18 mouse cellular contexts compared by ENCODE assay signal in genomic region chr9:105302230-105302629, GRCm38 (mm10).
DNase-seq lines count a peak whose midpoint lies in the region.
"Had no signal": no experiment of that assay in that cellular context is flagged by ENCODE, and none has a peak within 500 bp of the region (broad histone marks: within the 10 kb centered on the region; RNA-seq: fewer than 3 reads in every experiment).

No protein-coding gene starts in this region.

- intact Hi-C loops in left cerebral cortex, postnatal 36 days (cut with DNase I), result no loop called here
- intact Hi-C loops in left cerebral cortex, postnatal 10 days (cut with DNase I), result no loop called here

- DNase-seq in cerebellum, postnatal 10 days, result peak; percentile 7 to 12
- DNase-seq in cerebellum, adult 11 months, result no peak
- DNase-seq in left cerebral cortex, postnatal 36 days (ENCODE audit: low spot score in 2 of 2), result peak; percentile 20 to 41
- no peak for DNase-seq in left cerebral cortex, postnatal 10 days (ENCODE audit: extremely low spot score in 1 of 2, low spot score in 2 of 2)
- peak; percentile 52 for DNase-seq in NIH3T3 (ENCODE audit: low read depth)
- peak; percentile 77 for DNase-seq in layer of hippocampus, adult 9-11 months
- DNase-seq in kidney, postnatal 14 days, result no peak
- no peak for DNase-seq in urinary bladder, postnatal 10 days (ENCODE audit: low spot score)
- DNase-seq: adrenal gland, postnatal 10 days; B cell, adult 2 months; cerebellum, adult 11-12 months; cerebellum, postnatal 25 days; embryo, embryonic 11 days; heart, postnatal 10 days; kidney, adult 8-10 months; kidney, postnatal 36 days; liver; retina, postnatal 1 day had no signal

Comparison
In these comparisons a context has a peak if more than half of its experiments do, and no peak if none do; other contexts are left out.
1. DNase-seq: peak in cerebellum, postnatal 10 days (2 of 2), left cerebral cortex, postnatal 36 days (2 of 2), NIH3T3 (single experiment) and layer of hippocampus, adult 9-11 months (single experiment); none in cerebellum, adult 11 months (single experiment), left cerebral cortex, postnatal 10 days (0 of 2), kidney, postnatal 14 days (single experiment) and urinary bladder, postnatal 10 days (single experiment).